Comparison of ENCODE assay signal across 8 mouse cellular contexts in the genomic region with DNA sequence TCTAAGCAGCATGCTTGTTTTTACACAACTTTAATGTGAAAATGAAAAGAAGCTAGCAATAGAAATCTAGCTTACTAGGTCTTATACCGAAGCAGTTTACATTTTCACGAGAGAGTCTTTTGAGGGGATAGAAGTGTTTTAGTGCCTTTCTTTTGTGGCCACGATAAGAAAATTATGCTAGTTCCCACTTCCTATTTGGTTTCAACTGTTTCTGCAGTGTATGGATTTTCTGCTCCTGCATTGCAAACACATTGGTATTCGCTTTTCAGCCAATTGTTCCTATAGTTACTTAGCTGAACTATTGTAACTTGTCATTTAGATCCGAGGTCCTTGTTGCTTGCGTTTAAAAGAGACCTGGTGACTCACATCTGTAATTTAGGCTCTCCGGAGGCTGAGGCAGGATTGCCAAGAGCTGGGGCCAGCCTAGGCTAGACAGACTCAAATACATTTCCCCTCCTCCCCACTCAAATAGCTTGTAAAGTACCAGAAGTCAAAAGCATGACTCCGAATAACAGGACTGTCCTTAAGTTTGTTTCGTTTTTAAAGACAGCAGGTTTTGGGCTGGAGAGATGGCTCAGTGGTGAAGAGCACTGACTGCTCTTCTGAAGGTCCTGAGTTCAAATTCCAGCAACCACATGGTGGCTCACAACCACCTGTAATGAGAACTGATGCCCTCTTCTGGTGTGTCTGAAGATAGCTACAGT. TPM values are rescaled to one million over a fixed set of nuclear protein-coding genes. Genes with fewer than 3 reads are reported as not detected.
DNase-seq lines count a peak whose midpoint lies in the region; ATAC-seq and TF ChIP-seq lines count a peak whose summit lies in the region.

No protein-coding gene starts in this region.

- peak overlapping the region; percentile 84 for H3K4me3 ChIP-seq in spleen, adult 2 months (ENCODE audit: extremely low read depth, insufficient read depth, insufficient read length)
- H3K4me3 ChIP-seq in embryonic facial prominence, embryonic 14.5 days (ENCODE audit: low read depth, low read length), result peak overlapping the region; percentile 67
- H3K4me3 ChIP-seq in limb, embryonic 10.5 days, result peak overlapping the region; percentile 64
- no peak overlapping the region; the same call in 1 of the 2 replicates for H3K4me3 ChIP-seq in small intestine, adult 2 months (ENCODE audit: low read depth, low read length)

- H3K4me2 ChIP-seq in embryonic facial prominence, embryonic 14.5 days (ENCODE audit: low read depth, low read length), result peak overlapping the region; percentile 78

- peak overlapping the region; percentile 93 for H3K9ac ChIP-seq in embryonic facial prominence, embryonic 14.5 days (ENCODE audit: low read depth, low read length)

- ATAC-seq in embryonic facial prominence, embryonic 14.5 days (ENCODE audit: low read depth), result no peak

- peaks cover 4% of the 10 kb centered on the region for H3K4me1 ChIP-seq in spleen, adult 2 months (ENCODE audit: control insufficient read depth, insufficient read depth, insufficient read length)
- H3K4me1 ChIP-seq in embryonic facial prominence, embryonic 14.5 days (ENCODE audit: control insufficient read depth, insufficient read depth, low read length), result peaks cover 26% of the 10 kb centered on the region
- H3K4me1 ChIP-seq in limb, embryonic 10.5 days, result peaks cover 44% of the 10 kb centered on the region
- peaks cover 10% of the 10 kb centered on the region; the same call in 1 of the 2 replicates for H3K4me1 ChIP-seq in small intestine, adult 2 months (ENCODE audit: control insufficient read depth, insufficient read depth, insufficient read length, low read length)

- no peak for TF ChIP-seq POLR2A in spleen, adult 2 months (IDR thresholded peaks at IDR 0.05; ENCODE audit: low read depth, low read length)
- no peak for TF ChIP-seq POLR2A in small intestine, adult 2 months (IDR thresholded peaks at IDR 0.05; ENCODE audit: low read depth, low read length)

- no peaks in the 10 kb centered on the region for H3K9me3 ChIP-seq in embryonic facial prominence, embryonic 14.5 days (ENCODE audit: control insufficient read depth, low read length)
- H3K9me3 ChIP-seq in limb, embryonic 10.5 days (replicated peaks), result no peaks in the 10 kb centered on the region

- TF ChIP-seq CTCF in spleen, adult 2 months (IDR thresholded peaks at IDR 0.05; ENCODE audit: extremely low read depth, insufficient read depth, insufficient read length, insufficient replicate concordance), result no peak
- TF ChIP-seq CTCF in small intestine, adult 2 months (IDR thresholded peaks at IDR 0.05; ENCODE audit: extremely low read depth, insufficient read length, insufficient replicate concordance, low read depth, low read length), result no peak

- WGBS in spleen, adult 2 months, result 2% methylated on average over 9 of the region's 9 CpGs
- 28% methylated on average over 9 of the region's 9 CpGs for WGBS in embryonic facial prominence, embryonic 14.5 days
- WGBS in limb, embryonic 10.5 days, result 40% methylated on average over 9 of the region's 9 CpGs
- 5% methylated on average over 9 of the region's 9 CpGs for WGBS in small intestine, adult 2 months

- DNase-seq in spleen, adult 2 months (ENCODE audit: low read depth in 1 of 2, low spot score in 2 of 2), result no peak
- DNase-seq in spleen, postnatal 36 days (ENCODE audit: low spot score in 2 of 2), result no peak
- peak; percentile 45 for DNase-seq in embryonic facial prominence, embryonic 14.5 days (ENCODE audit: low spot score)
- peak; percentile 36 for DNase-seq in limb, embryonic 10.5 days (ENCODE audit: low spot score)
- no peak for DNase-seq in kidney, adult 11 months
- DNase-seq in cerebellum, adult 18-20 months, result no peak
- DNase-seq in adrenal gland, adult 8-10 months, result no peak

- no peaks in the 10 kb centered on the region for H3K27me3 ChIP-seq in spleen, adult 2 months (ENCODE audit: control insufficient read depth, insufficient read depth, low read length)
- no peaks in the 10 kb centered on the region for H3K27me3 ChIP-seq in embryonic facial prominence, embryonic 14.5 days (replicated peaks; ENCODE audit: control insufficient read depth, insufficient read depth, low read length)
- no peaks in the 10 kb centered on the region for H3K27me3 ChIP-seq in limb, embryonic 10.5 days (ENCODE audit: low read depth, poor library complexity, severe bottlenecking)
- H3K27me3 ChIP-seq in small intestine, adult 2 months (ENCODE audit: control insufficient read depth, insufficient read depth, low read length), result no peaks in the 10 kb centered on the region

- peak overlapping the region; percentile 79 for H3K27ac ChIP-seq in spleen, adult 2 months (ENCODE audit: insufficient read depth, low read length)
- H3K27ac ChIP-seq in embryonic facial prominence, embryonic 14.5 days (replicated peaks; ENCODE audit: low read depth, low read length), result peak overlapping the region; percentile 100
- H3K27ac ChIP-seq in limb, embryonic 10.5 days, result peak overlapping the region; percentile 99
- H3K27ac ChIP-seq in small intestine, adult 2 months (ENCODE audit: insufficient read depth, low read depth, low read length), result peak overlapping the region; percentile 80

- H3K36me3 ChIP-seq in spleen, adult 2 months (ENCODE audit: control insufficient read depth, insufficient read depth, low read length), result no peaks in the 10 kb centered on the region
- no peaks in the 10 kb centered on the region for H3K36me3 ChIP-seq in embryonic facial prominence, embryonic 14.5 days (ENCODE audit: control insufficient read depth, insufficient read depth, low read length)
- H3K36me3 ChIP-seq in limb, embryonic 10.5 days, result no peaks in the 10 kb centered on the region
- no peaks in the 10 kb centered on the region for H3K36me3 ChIP-seq in small intestine, adult 2 months (ENCODE audit: control insufficient read depth, insufficient read depth, low read length)

RNA-seq across cellular contexts. Expression of gene Hist4h4, which starts 0.6 kb away (rescaled TPM):
- polyA plus RNA-seq in spleen, adult 2 months (2012; rRNA removed), result 1.2 and 3.6 TPM in 2 replicates
- polyA plus RNA-seq in embryonic facial prominence, embryonic 14.5 days (2014; fragmentation: Nextera tagmentation; extraction: Ambion mirVana), result 0.64 and 1.1 TPM in 2 replicates
- polyA plus RNA-seq in limb, embryonic 10.5 days (2016; fragmentation: Nextera tagmentation; extraction: Ambion mirVana), result 0.65 and 0.68 TPM in 2 replicates
- polyA plus RNA-seq in small intestine, adult 2 months (2012; rRNA removed), result 2.0 and 3.9 TPM in 2 replicates
- 10 to 100 TPM; 11.5 to 15.1 (median 12.4) TPM for total RNA-seq in adrenal gland, adult 8-10 months (2022)

RNA-seq across cellular contexts. Expression of gene H2afj, which starts 3.2 kb away (rescaled TPM):
- polyA plus RNA-seq in spleen, adult 2 months (2012; rRNA removed), result 228 and 441 TPM in 2 replicates
- 93.2 and 98.2 TPM in 2 replicates for polyA plus RNA-seq in embryonic facial prominence, embryonic 14.5 days (2014; fragmentation: Nextera tagmentation; extraction: Ambion mirVana)
- polyA plus RNA-seq in limb, embryonic 10.5 days (2016; fragmentation: Nextera tagmentation; extraction: Ambion mirVana), result 74.8 and 75.6 TPM in 2 replicates
- 401 and 773 TPM in 2 replicates for polyA plus RNA-seq in small intestine, adult 2 months (2012; rRNA removed)
- 100 to 1,000 TPM in 3 of 4 experiments, 10 to 100 TPM in 1; 81.8 to 292 (median 145) TPM for total RNA-seq in adrenal gland, adult 8-10 months (2022)

RNA-seq across cellular contexts. Expression of gene BC049715, which starts 22.6 kb away (rescaled TPM):
- 0.45 and 0.72 TPM in 2 replicates for polyA plus RNA-seq in spleen, adult 2 months (2012; rRNA removed)
- polyA plus RNA-seq in embryonic facial prominence, embryonic 14.5 days (2014; fragmentation: Nextera tagmentation; extraction: Ambion mirVana), result 1.1 and 1.7 TPM in 2 replicates
- polyA plus RNA-seq in limb, embryonic 10.5 days (2016; fragmentation: Nextera tagmentation; extraction: Ambion mirVana), result 1.3 and 1.4 TPM in 2 replicates
- polyA plus RNA-seq in small intestine, adult 2 months (2012; rRNA removed), result 0.28 and 0.56 TPM in 2 replicates
- total RNA-seq in adrenal gland, adult 8-10 months (2022), result 1 to 10 TPM in 1 of 4 experiments, under 1 TPM in 3; 0.51 to 1.3 (median 0.97) TPM

RNA-seq across cellular contexts. Expression of gene Wbp11, which starts 23.2 kb away (rescaled TPM):
- polyA plus RNA-seq in spleen, adult 2 months (2012; rRNA removed), result 33.5 and 39.5 TPM in 2 replicates
- 94.3 and 94.7 TPM in 2 replicates for polyA plus RNA-seq in embryonic facial prominence, embryonic 14.5 days (2014; fragmentation: Nextera tagmentation; extraction: Ambion mirVana)
- polyA plus RNA-seq in limb, embryonic 10.5 days (2016; fragmentation: Nextera tagmentation; extraction: Ambion mirVana), result 164 and 168 TPM in 2 replicates
- 16.0 and 32.0 TPM in 2 replicates for polyA plus RNA-seq in small intestine, adult 2 months (2012; rRNA removed)
- 100 to 1,000 TPM in 1 of 4 experiments, 10 to 100 TPM in 3; 75.0 to 108 (median 79.2) TPM for total RNA-seq in adrenal gland, adult 8-10 months (2022)

RNA-seq across cellular contexts. Expression of gene Gucy2c, which starts 23.3 kb away (rescaled TPM):
- polyA plus RNA-seq in spleen, adult 2 months (2012; rRNA removed), result 0.05 and 0.07 TPM in 2 replicates
- polyA plus RNA-seq in embryonic facial prominence, embryonic 14.5 days (2014; fragmentation: Nextera tagmentation; extraction: Ambion mirVana), result 0.13 and 0.15 TPM in 2 replicates
- polyA plus RNA-seq in limb, embryonic 10.5 days (2016; fragmentation: Nextera tagmentation; extraction: Ambion mirVana), result 0.11 and 0.16 TPM in 2 replicates
- 26.6 and 69.2 TPM in 2 replicates for polyA plus RNA-seq in small intestine, adult 2 months (2012; rRNA removed)
- under 1 TPM in 1 of 4 experiments, not detected in 3; 0.09 TPM for total RNA-seq in adrenal gland, adult 8-10 months (2022)

Comparison
In these comparisons a context has a peak if more than half of its experiments do, and no peak if none do; other contexts are left out.
1. DNase-seq: peak in embryonic facial prominence, embryonic 14.5 days (single experiment) and limb, embryonic 10.5 days (single experiment); none in spleen, adult 2 months (0 of 2), spleen, postnatal 36 days (0 of 2), kidney, adult 11 months (single experiment), cerebellum, adult 18-20 months (0 of 2) and adrenal gland, adult 8-10 months (single experiment).
2. Peak in every context shown above with its lines, with median percentiles within 50 percentile points of each other: H3K27ac ChIP-seq.